Mouse (Mus musculus) liver, embryonic 12.5 days (tissue): ENCODE measurements around the gene Lyl1. TPM values are rescaled to one million over a fixed set of nuclear protein-coding genes. Genes with fewer than 3 reads are reported as not detected.

Source experiments
- ATAC-seq: fragments of 200-750 bp; cut with Nextera tagmentation; 2 replicates; pipeline ENCODE4 v1.8.0; 2017; ENCODE audit warnings: moderate number of reproducible peaks, mild to moderate bottlenecking, moderate library complexity
- H3K27ac ChIP-seq: fragments of 300-500 bp; sonication (generic); 2 replicates; pipeline ENCODE4 v1.5.1; 2016; ENCODE audit warnings: mild to moderate bottlenecking
- H3K27me3 ChIP-seq: fragments of 300-500 bp; sonication (generic); replicated peaks from 2 replicates; pipeline ENCODE4 v1.6.1; 2016; ENCODE audit warnings: mild to moderate bottlenecking, moderate library complexity
- H3K36me3 ChIP-seq: fragments of 300-500 bp; sonication (generic); 2 replicates; pipeline ENCODE4 v1.6.1; 2016; ENCODE audit warnings: mild to moderate bottlenecking, moderate library complexity
- H3K4me1 ChIP-seq: fragments of 300-500 bp; sonication (generic); 2 replicates; pipeline ENCODE4 v1.6.1; 2016
- H3K4me2 ChIP-seq: fragments of 300-500 bp; sonication (generic); 2 replicates; pipeline ENCODE4 v1.6.1; 2016; ENCODE audit warnings: mild to moderate bottlenecking, moderate library complexity
- H3K4me3 ChIP-seq: fragments of 300-500 bp; sonication (generic); 2 replicates; pipeline ENCODE4 v1.5.1; 2016; ENCODE audit warnings: mild to moderate bottlenecking, moderate library complexity
- H3K9ac ChIP-seq: fragments of 300-500 bp; sonication (generic); 2 replicates; pipeline ENCODE4 v1.6.1; 2016; ENCODE audit warnings: mild to moderate bottlenecking, moderate library complexity
- H3K9me3 ChIP-seq: fragments of 300-500 bp; sonication (generic); replicated peaks from 2 replicates; pipeline ENCODE4 v1.6.1; 2016; ENCODE audit warnings: mild to moderate bottlenecking, moderate library complexity
- WGBS: fragments of 180-500 bp; shearing (Covaris S2); methylation state at CpG from one replicate; pipeline ENCODE4 v1.1.7; 2016; ENCODE audit not compliant: insufficient replicate concordance; 5-methylcytosine and 5-hydroxymethylcytosine counted together
- polyA plus RNA-seq: library from polyadenylated mRNA; unstranded; fragments of >200 nt; fragmentation: Nextera tagmentation; extraction: Ambion mirVana; gene quantifications from 2 replicates; pipeline ENCODE4 v1.2.1, GENCODE M21; 2016

Lyl1 gene
- polyA plus RNA-seq, 1 experiment from 2014 or later: 83.1 TPM

GRCm38 (mm10) chr8:84738715-84739400 lies 37.6 kb downstream of the Lyl1 start:
- Histone ChIP-seq H3K4me3 (no peak overlapping the region), H3K27ac (no peak overlapping the region), H3K9ac (0 out of 2 replicates have a peak overlapping the region, but pooled peaks have one; percentile 57), H3K4me1 (peaks cover 72% of the 10 kb centered on the region), H3K36me3 (no peaks in the 10 kb centered on the region), H3K4me2 (no peak overlapping the region), H3K27me3 (peaks cover 91% of the 10 kb centered on the region), H3K9me3 (no peaks in the 10 kb centered on the region)
- WGBS: 65% methylated on average over 10 of the region's 10 CpGs
- no peak for ATAC-seq

DNA sequence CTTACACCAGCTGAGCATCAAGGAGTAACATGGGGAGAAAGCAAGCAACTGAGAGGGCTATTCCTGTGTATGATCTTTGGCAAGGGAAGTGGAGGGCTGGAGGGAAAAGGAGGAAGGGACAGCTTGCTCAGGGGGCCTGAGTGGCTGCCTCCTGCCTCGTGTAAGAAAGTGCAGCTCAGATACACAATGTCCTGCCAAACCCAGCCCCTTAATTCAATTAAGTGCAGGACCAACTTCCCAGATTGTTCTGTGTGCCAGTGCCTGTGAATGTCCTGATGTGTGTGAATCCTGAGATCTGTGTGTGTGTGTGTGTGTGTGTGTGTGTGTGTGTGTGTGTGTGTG lies 38.1 kb downstream of the Lyl1 start:
- no peaks in the 10 kb centered on the region for H3K36me3 ChIP-seq
- peaks cover 74% of the 10 kb centered on the region for H3K4me1 ChIP-seq
- 35% methylated on average over 1 of the region's 1 CpGs for WGBS
- no peak overlapping the region for H3K4me2 ChIP-seq
- H3K27me3 ChIP-seq: peaks cover 91% of the 10 kb centered on the region
- H3K27ac ChIP-seq: no peak overlapping the region
- H3K4me3 ChIP-seq: no peak overlapping the region
- H3K9me3 ChIP-seq: no peaks in the 10 kb centered on the region
- no peak overlapping the region for H3K9ac ChIP-seq
- ATAC-seq: no peak

DNA sequence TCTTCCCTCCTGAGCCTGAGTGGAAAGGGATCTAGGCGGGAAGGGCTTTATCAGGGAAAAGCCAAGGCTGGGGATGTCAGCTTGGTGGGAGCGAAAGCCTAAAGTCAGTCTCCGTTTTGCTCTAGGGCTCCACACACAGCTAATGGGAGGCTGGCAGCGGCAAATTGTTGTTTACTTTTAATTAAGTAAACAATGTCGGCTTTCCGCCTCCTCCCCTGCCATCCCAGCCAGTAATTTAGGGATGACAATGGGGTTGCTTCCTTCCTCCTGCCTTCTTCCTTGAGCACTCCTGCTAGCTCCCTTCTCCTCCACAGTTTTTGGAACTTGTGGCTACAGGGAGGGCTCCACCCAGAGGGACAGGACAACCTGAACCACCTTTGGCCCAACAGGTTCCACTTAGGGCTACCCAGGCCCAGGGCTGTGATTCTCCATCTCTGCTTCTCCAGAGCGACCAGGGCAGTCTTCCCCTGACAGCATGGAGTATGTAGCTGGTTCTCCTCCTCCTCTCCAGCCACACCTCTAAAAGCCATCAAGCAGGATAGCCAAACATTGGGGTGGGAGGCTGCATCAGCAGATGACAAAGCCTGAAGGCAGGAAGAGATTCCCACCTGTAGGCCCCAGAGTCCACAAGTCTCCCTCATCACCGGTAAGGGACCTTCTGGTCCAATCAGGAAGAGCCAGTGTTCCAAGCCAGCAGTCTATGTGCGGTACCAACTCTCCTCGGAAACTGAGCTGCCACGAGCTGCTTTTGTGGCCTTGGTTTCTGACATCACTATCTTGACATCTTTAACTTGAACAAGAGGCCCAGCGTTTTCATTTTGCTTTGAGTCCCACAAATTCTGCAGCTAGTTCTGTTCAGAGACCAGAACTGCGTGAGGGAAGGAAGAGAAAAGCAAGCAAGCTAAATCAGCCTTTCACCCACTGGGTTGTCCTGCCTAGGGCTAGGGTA lies 39.9 kb downstream of the Lyl1 start:
- 51% methylated on average over 13 of the region's 13 CpGs for WGBS
- Histone ChIP-seq H3K4me1 (peaks cover 80% of the 10 kb centered on the region), H3K4me2 (no peak overlapping the region), H3K27me3 (peaks cover 91% of the 10 kb centered on the region), H3K9ac (no peak overlapping the region), H3K27ac (0 out of 2 replicates have a peak overlapping the region, but pooled peaks have one; percentile 20), H3K9me3 (no peaks in the 10 kb centered on the region), H3K4me3 (no peak overlapping the region), H3K36me3 (no peaks in the 10 kb centered on the region)
- no peak for ATAC-seq

DNA sequence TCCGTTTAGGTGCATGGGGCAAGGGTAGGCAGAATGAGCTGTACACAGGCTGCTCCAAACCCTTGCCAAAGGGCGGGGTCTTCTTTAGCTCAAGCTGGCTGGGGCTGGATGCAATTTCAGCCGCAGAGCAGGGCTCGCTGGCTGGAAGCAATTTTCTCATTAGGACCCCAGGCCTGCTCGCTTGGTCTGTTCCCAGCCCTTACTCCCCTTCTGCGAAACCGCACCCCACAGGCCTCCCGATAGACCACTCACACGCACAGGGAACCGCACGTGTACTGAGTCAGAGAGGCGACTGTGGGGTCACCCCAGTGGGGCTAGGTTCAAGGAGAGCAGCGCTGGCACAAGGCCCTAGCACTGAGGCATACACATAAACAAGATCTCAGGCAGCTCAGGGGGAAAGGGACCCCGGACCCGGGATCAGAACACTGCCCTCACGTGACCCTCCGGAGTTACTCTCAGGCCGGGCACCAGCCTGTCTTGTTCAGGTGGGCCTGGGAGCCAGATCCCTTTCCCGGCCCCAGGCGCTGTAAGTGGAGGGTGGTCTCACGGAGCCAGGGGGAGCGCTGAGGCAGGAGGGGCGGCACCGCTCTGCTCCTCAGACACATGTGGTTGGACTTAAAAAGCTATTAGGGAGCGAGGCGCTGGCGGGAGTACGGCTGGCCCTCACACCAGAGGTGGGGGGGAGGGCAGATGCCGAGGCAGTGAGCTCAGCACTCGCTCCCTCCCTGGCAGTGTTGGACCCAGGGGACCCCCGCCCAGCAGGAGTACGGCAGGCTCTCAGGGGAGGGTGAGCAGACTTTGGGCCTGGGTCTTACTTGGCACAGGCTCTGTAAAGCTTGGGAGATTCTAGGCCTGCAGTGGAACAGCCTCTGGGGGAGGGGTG lies 41.2 kb downstream of the Lyl1 start:
- peak overlapping the region; percentile 28 for H3K4me2 ChIP-seq
- no peak for ATAC-seq
- no peaks in the 10 kb centered on the region for H3K36me3 ChIP-seq
- H3K4me1 ChIP-seq: peaks cover 76% of the 10 kb centered on the region
- 59% methylated on average over 32 of the region's 32 CpGs for WGBS
- no peak overlapping the region for H3K4me3 ChIP-seq
- H3K9ac ChIP-seq: no peak overlapping the region
- no peaks in the 10 kb centered on the region for H3K9me3 ChIP-seq
- H3K27me3 ChIP-seq: peaks cover 96% of the 10 kb centered on the region
- H3K27ac ChIP-seq: peak overlapping the region; percentile 48; the same call in 1 of the 2 replicates

DNA sequence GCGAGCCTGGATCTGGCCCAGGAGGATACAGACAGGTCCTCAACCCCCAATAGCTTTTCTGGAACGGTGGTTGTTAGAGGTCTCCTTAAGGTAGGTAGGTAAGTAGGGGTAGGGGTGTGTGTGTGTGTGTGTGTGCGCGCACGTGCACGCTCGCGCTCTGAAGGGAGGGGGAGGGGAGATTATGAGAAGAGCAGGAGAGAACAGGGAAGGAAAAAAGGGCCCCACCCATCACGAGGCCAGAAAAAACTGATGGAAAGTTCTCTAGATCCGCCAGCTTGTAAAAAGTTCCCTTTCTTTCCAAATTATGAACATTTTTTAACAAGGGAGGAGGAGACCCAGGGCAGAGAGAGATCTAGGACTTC lies 41.8 kb downstream of the Lyl1 start:
- H3K9me3 ChIP-seq: no peaks in the 10 kb centered on the region
- 27% methylated on average over 10 of the region's 10 CpGs for WGBS
- no peak for ATAC-seq
- no peaks in the 10 kb centered on the region for H3K36me3 ChIP-seq
- no peak overlapping the region for H3K9ac ChIP-seq
- H3K4me1 ChIP-seq: peaks cover 70% of the 10 kb centered on the region
- peaks cover 99% of the 10 kb centered on the region for H3K27me3 ChIP-seq
- H3K27ac ChIP-seq: peak overlapping the region; percentile 9; the same call in 1 of the 2 replicates
- no peak overlapping the region for H3K4me3 ChIP-seq
- H3K4me2 ChIP-seq: peak overlapping the region; percentile 28

DNA sequence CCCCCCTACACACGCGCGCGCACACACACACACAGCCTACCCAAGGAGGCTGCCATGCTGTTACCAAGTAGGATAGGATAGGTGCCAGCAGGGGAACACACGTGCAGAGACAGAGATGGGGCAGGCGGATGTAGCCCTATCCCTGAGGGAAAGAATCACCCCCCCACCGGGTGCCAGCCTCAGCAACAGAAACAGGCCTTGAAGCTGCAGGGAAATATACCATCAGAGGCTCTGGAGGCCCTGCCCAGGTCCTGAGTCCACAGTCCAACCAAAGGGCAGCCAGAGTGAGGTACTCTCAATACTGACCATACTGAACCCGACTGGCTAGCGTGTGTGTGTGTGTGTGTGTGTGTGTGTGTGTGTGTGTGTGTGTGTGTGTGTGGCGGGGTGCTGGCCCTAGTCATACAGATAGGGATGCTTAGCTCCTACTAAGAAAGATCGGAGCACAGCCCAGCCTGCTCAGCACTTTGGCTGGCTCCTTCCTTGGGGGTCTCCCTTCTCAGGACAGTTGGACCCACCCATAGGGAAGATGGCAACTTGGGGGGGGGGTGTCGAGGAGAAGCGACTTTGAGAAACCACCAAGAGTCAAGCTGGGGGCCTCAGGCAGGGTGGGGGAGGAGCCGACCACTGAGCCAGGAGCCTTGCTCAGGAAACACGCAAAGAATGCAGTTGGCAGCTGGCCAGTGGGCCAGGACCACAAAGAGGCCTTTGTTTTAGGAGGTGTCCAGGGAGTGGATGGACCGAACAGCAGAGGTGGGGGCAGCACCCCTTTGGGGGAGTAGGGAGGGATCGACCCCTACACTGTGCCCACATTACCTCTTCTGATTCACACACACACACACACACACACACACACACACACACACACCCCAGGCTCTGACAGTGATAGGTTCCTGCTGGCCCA lies 42.5 kb downstream of the Lyl1 start:
- Histone ChIP-seq H3K4me3 (no peak overlapping the region), H3K9ac (no peak overlapping the region), H3K36me3 (no peaks in the 10 kb centered on the region), H3K27me3 (peaks cover 97% of the 10 kb centered on the region), H3K9me3 (no peaks in the 10 kb centered on the region), H3K4me2 (peak overlapping the region; percentile 19; the same call in 1 of the 2 replicates), H3K4me1 (peaks cover 62% of the 10 kb centered on the region), H3K27ac (peak overlapping the region; percentile 20; the same call in 1 of the 2 replicates)
- peak; percentile 26; the same call in 1 of the 2 replicates for ATAC-seq
- 37% methylated on average over 17 of the region's 17 CpGs for WGBS

GRCm38 (mm10) chr8:84745032-84745925 lies 44.0 kb downstream of the Lyl1 start:
- H3K36me3 ChIP-seq: no peaks in the 10 kb centered on the region
- H3K9me3 ChIP-seq: no peaks in the 10 kb centered on the region
- H3K4me2 ChIP-seq: peak overlapping the region; percentile 27; the same call in 1 of the 2 replicates
- peaks cover 57% of the 10 kb centered on the region for H3K4me1 ChIP-seq
- H3K27me3 ChIP-seq: peaks cover 97% of the 10 kb centered on the region
- H3K27ac ChIP-seq: peak overlapping the region; percentile 13; the same call in 1 of the 2 replicates
- 18% methylated on average over 17 of the region's 17 CpGs for WGBS
- no peak overlapping the region for H3K9ac ChIP-seq
- ATAC-seq: peak; percentile 21; the same call in 1 of the 2 replicates
- H3K4me3 ChIP-seq: no peak overlapping the region

DNA sequence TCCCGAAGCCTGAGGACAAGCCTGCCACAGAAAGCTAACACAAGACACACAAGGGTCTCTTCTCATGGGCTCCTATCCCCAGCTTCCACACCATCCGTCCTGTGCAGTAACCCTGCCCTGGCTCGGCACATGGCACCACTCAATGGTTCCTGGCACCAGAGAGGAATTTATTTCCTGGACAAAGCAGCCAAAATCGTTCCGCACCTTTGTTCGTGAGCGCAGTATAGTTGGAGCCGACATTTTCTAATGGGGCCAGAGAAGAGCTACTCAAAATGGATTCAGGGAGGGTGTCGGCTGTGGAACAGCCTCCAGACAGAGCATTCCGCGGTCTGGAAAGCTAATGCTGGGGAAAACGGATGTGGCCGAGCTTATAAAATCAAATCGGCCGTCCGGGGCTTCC lies 48.3 kb downstream of the Lyl1 start:
- no peak overlapping the region for H3K4me3 ChIP-seq
- no peak overlapping the region for H3K4me2 ChIP-seq
- no peak for ATAC-seq
- no peaks in the 10 kb centered on the region for H3K9me3 ChIP-seq
- no peaks in the 10 kb centered on the region for H3K36me3 ChIP-seq
- H3K9ac ChIP-seq: no peak overlapping the region
- WGBS: 79% methylated on average over 16 of the region's 16 CpGs
- peaks cover 42% of the 10 kb centered on the region for H3K4me1 ChIP-seq
- H3K27me3 ChIP-seq: peaks cover 96% of the 10 kb centered on the region
- H3K27ac ChIP-seq: no peak overlapping the region

- no peak overlapping the region for H3K4me2 ChIP-seq
- H3K27ac ChIP-seq: no peak overlapping the region
- 50% methylated on average over 6 of the region's 6 CpGs for whole genome bisulfite sequencing
- peak; percentile 63 for ATAC-seq
- no peak overlapping the region for H3K9ac ChIP-seq
- no peaks in the 10 kb centered on the region for H3K36me3 ChIP-seq
- peaks cover 84% of the 10 kb centered on the region for H3K27me3 ChIP-seq
- no peaks in the 10 kb centered on the region for H3K9me3 ChIP-seq
- H3K4me3 ChIP-seq: no peak overlapping the region
- peaks cover 25% of the 10 kb centered on the region for H3K4me1 ChIP-seq
Measured at GRCm38 (mm10) chr8:84752734-84753582, 51.7 kb downstream of the Lyl1 start.
